Mouse (Mus musculus) liver, embryonic 14.5 days (tissue): ENCODE results near the gene Gldc. TPM values are rescaled to one million over a fixed set of nuclear protein-coding genes. Genes with fewer than 3 reads are reported as not detected.

Experiments
- ATAC-seq: fragments of 200-750 bp; cut with Nextera tagmentation; 2 replicates; pipeline ENCODE4 v1.8.0; 2017; ENCODE audit warnings: moderate number of reproducible peaks, mild to moderate bottlenecking, moderate library complexity; ENCODE audit not compliant: insufficient read depth
- DNase-seq, 3 experiments: peaks; one replicate each; pipeline ENCODE4 v3.0.0-alpha.2; 2012 to 2013; ENCODE audit warnings: low read depth in 3 of 3, low spot score in 3 of 3
- H3K27ac ChIP-seq: fragments of 300-500 bp; sonication (generic); 2 replicates; pipeline ENCODE4 v1.5.1; 2014; ENCODE audit warnings: moderate library complexity, mild to moderate bottlenecking, control low read depth, inconsistent platforms
- H3K27me3 ChIP-seq: fragments of 300-500 bp; sonication (generic); 2 replicates; pipeline ENCODE4 v1.6.1; 2014; ENCODE audit warnings: mild to moderate bottlenecking, low read length, moderate library complexity; ENCODE audit not compliant: control insufficient read depth, insufficient read depth
- H3K36me3 ChIP-seq: fragments of 300-500 bp; sonication (generic); replicated peaks from 2 replicates; pipeline ENCODE4 v1.6.1; 2014; ENCODE audit warnings: low read depth; ENCODE audit not compliant: control insufficient read depth, insufficient read depth
- H3K4me1 ChIP-seq, 2 experiments: fragments of 200-500 bp in 1 of 2; fragments of 300-500 bp in 1 of 2; sonication (generic) in 1 of 2; replicated peaks; 2 replicates each; pipeline ENCODE4 v1.6.1; 2012 to 2014; ENCODE audit warnings: antibody characterized with exemption in 1 of 2, inconsistent platforms in 1 of 2, low read length in 1 of 2; ENCODE audit not compliant: control insufficient read depth in 2 of 2, insufficient read depth in 2 of 2
- H3K4me2 ChIP-seq: fragments of 300-500 bp; sonication (generic); 2 replicates; pipeline ENCODE4 v1.6.1; 2014; ENCODE audit warnings: low read depth, mild to moderate bottlenecking, control low read depth, moderate library complexity
- H3K4me3 ChIP-seq, 2 experiments: fragments of 200-500 bp in 1 of 2; fragments of 300-500 bp in 1 of 2; sonication (generic) in 1 of 2; 2 replicates each; pipeline ENCODE4 v1.5.1; 2012 to 2014; ENCODE audit warnings: low read depth in 2 of 2, low read length in 2 of 2, mild to moderate bottlenecking in 2 of 2, control low read depth in 1 of 2, inconsistent platforms in 1 of 2, moderate library complexity in 1 of 2; ENCODE audit not compliant: insufficient read depth in 1 of 2
- H3K9ac ChIP-seq: fragments of 300-500 bp; sonication (generic); replicated peaks from 2 replicates; pipeline ENCODE4 v1.6.1; 2014; ENCODE audit warnings: mild to moderate bottlenecking, control low read depth, moderate library complexity
- H3K9me3 ChIP-seq: fragments of 300-500 bp; sonication (generic); 2 replicates; pipeline ENCODE4 v1.6.1; 2016; ENCODE audit warnings: low read length, mixed read lengths; ENCODE audit not compliant: control insufficient read depth
- CTCF ChIP-seq: IDR thresholded peaks from 2 replicates; pipeline ENCODE4 v1.5.1; 2016; ENCODE audit warnings: antibody characterized with exemption, low read depth, control low read depth
- EP300 ChIP-seq: IDR thresholded peaks from 2 replicates; pipeline ENCODE4 v1.6.1; 2016; ENCODE audit warnings: antibody characterized with exemption, low read depth
- WGBS: fragments of 180-500 bp; shearing (Covaris S2); extraction: QIAGEN DNeasy Blood & Tissue Kit; methylation state at CpG from one replicate; pipeline ENCODE4 v1.1.7; 2014; ENCODE audit not compliant: insufficient replicate concordance; 5-methylcytosine and 5-hydroxymethylcytosine counted together
- polyA plus RNA-seq, 2 experiments: library from polyadenylated mRNA; depleted of rRNA in 1 of 2; stranded (reverse) in 1 of 2; unstranded in 1 of 2; fragments of >200 nt; fragmentation: Nextera tagmentation in 1 of 2; extraction: Ambion mirVana in 1 of 2; gene quantifications; 2 replicates each; pipeline versions ENCODE4 v1.2.1 to v1.2.3; 2012 to 2014

The Gldc gene
- polyA plus RNA-seq, 2 experiments = 15.7 to 24.6 TPM

GRCm38 (mm10) chr19:30117775-30118174, 57.5 kb downstream of the Gldc start:
- 57% methylated on average over 9 of the region's 9 CpGs for WGBS
- DNase-seq = no peak
- H3K9me3 ChIP-seq = no peaks in the 10 kb centered on the region

GRCm38 (mm10) chr19:30117241-30117640, 58.0 kb downstream of the Gldc start:
- peaks cover 0 to 8% of the 10 kb centered on the region in 2 experiments; a peak in 2 of 4 replicates for H3K4me1 ChIP-seq
- no peak overlapping the region for H3K4me3 ChIP-seq
- TF ChIP-seq EP300 (no peak), CTCF (no peak)
- DNase-seq (no peak), ATAC-seq (no peak)
- no peaks in the 10 kb centered on the region for H3K36me3 ChIP-seq
- no peak overlapping the region for H3K27ac ChIP-seq
- no peaks in the 10 kb centered on the region for H3K9me3 ChIP-seq
- H3K27me3 ChIP-seq = no peaks in the 10 kb centered on the region
- H3K9ac ChIP-seq = no peak overlapping the region
- H3K4me2 ChIP-seq = no peak overlapping the region
- WGBS = 56% methylated on average over 4 of the region's 4 CpGs

More at GRCm38 (mm10) chr19:30117775-30118174, 57.5 kb downstream of the Gldc start:
- Histone ChIP-seq H3K27me3 (no peaks in the 10 kb centered on the region), H3K4me2 (no peak overlapping the region), H3K9ac (no peak overlapping the region), H3K4me1 (peaks cover 0 to 8% of the 10 kb centered on the region in 2 experiments; a peak in 2 of 4 replicates), H3K27ac (no peak overlapping the region), H3K36me3 (no peaks in the 10 kb centered on the region), H3K4me3 (no peak overlapping the region)
- TF ChIP-seq CTCF (no peak), EP300 (no peak)
- ATAC-seq = no peak

GRCm38 (mm10) chr19:30115606-30116005, 59.6 kb downstream of the Gldc start:
- DNase-seq (no peak), ATAC-seq (no peak)
- WGBS = 74% methylated on average over 5 of the region's 5 CpGs
- Histone ChIP-seq H3K4me1 (peaks cover 0 to 11% of the 10 kb centered on the region in 2 experiments; a peak in 2 of 4 replicates), H3K36me3 (no peaks in the 10 kb centered on the region), H3K4me3 (no peak overlapping the region), H3K27me3 (no peaks in the 10 kb centered on the region), H3K27ac (no peak overlapping the region), H3K9ac (no peak overlapping the region), H3K4me2 (no peak overlapping the region), H3K9me3 (no peaks in the 10 kb centered on the region)
- TF ChIP-seq CTCF (no peak), EP300 (no peak)

GRCm38 (mm10) chr19:30114919-30115441, 60.2 kb downstream of the Gldc start:
- H3K27ac ChIP-seq = no peak overlapping the region
- H3K9me3 ChIP-seq = no peaks in the 10 kb centered on the region
- DNase-seq = no peak
- H3K9ac ChIP-seq = no peak overlapping the region
- no peak for ATAC-seq
- WGBS = 53% methylated on average over 14 of the region's 14 CpGs
- H3K36me3 ChIP-seq = no peaks in the 10 kb centered on the region
- TF ChIP-seq EP300 (no peak), CTCF (no peak)
- no peak overlapping the region for H3K4me2 ChIP-seq
- no peaks in the 10 kb centered on the region for H3K27me3 ChIP-seq
- H3K4me1 ChIP-seq = peaks cover 0 to 11% of the 10 kb centered on the region in 2 experiments; a peak in 2 of 4 replicates
- no peak overlapping the region for H3K4me3 ChIP-seq

DNA sequence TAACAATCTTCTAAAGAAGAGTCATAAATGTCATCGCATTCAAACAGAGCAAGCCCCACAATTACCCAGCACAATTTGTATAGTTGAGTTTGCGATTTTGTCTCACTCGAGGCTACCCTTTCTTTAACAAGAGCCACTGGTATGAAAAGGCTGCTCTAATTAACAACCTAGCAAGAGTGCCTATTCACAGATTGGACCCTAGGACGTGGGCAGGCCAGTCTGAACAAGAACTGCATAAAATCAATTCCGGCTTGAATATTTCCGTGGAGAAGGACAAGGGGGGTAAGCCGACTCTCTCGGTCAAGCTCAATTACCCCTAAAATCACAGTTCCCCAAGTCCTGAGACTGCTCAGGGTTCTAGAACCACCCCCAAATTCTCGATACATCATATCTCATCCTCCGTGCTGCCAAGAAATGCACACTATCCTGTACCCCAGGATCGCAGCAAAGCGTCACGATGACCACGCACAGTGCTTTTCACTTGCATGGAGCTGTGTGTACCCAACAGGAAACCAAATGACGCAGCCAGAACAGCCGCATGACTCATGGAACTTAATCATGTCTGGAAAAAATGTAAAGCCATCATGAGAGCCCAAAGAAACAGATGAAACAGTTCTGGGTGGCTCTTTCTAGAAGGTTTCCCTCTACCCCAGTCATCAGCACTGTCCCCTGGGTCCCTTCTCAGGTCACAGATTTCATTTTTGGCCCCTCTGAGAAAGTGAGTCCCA, 62.1 kb downstream of the Gldc start:
- H3K4me1 ChIP-seq = peaks cover 0 to 6% of the 10 kb centered on the region in 2 experiments; a peak in 2 of 4 replicates
- ATAC-seq (no peak), DNase-seq (no peak)
- 75% methylated on average over 16 of the region's 16 CpGs for WGBS
- H3K9ac ChIP-seq = no peak overlapping the region
- no peaks in the 10 kb centered on the region for H3K9me3 ChIP-seq
- H3K4me3 ChIP-seq = no peak overlapping the region
- no peak for TF ChIP-seq EP300
- no peak for TF ChIP-seq CTCF
- no peak overlapping the region for H3K4me2 ChIP-seq
- H3K36me3 ChIP-seq = no peaks in the 10 kb centered on the region
- H3K27me3 ChIP-seq = no peaks in the 10 kb centered on the region
- no peak overlapping the region for H3K27ac ChIP-seq
